Mouse (Mus musculus): ENCODE data around the gene Kcnma1. TPM values are rescaled to one million over a fixed set of nuclear protein-coding genes. Genes with fewer than 3 reads are reported as not detected.

The Kcnma1 gene
- polyA plus RNA-seq, 1 experiment, result 75.1 TPM

DNA sequence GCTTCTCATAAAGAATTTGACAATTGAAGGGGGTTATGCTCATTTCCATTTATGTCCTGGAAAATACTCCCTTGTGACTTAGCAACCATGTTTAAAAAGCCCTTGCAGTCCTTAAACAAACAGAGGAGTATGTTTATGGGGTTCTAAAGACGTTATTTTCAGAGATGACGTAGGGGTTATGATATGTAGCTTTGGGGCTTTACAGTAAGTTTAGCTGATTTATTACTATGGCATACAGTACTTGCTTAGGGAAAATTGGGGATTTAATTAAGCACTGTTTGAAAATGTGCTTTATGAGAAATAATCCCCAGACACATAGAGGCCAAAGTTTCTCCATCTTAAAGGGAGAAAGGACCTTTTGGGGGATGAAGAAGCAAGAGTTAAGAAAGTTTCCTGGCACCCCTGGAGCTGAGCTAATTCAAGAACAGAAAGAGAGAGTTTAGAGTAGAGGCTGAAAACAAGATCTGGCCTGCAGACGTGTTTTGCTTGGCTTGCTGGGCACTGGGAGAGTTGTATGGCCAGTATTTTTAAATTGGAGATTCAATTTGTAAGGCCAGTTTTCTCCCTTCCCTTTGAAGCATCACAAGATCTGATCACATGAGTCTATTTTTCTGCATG is 376.1 kb downstream of the Kcnma1 start:
- H3K4me1 ChIP-seq (ENCODE audit: control insufficient read depth, insufficient read depth, low read length), result no peaks in the 10 kb centered on the region
- H3K4me3 ChIP-seq (ENCODE audit: insufficient read depth, low read depth, low read length), result no peak overlapping the region
- TF ChIP-seq CTCF (IDR thresholded peaks at IDR 0.05; ENCODE audit: insufficient read depth, low read depth, low read length) (no peak), POLR2A (IDR thresholded peaks at IDR 0.05; ENCODE audit: insufficient read depth, low read depth, low read length) (no peak)
- WGBS, result 81% methylated on average over 3 of the region's 3 CpGs
- H3K27ac ChIP-seq (ENCODE audit: insufficient read depth, low read depth, low read length), result no peak overlapping the region

DNA sequence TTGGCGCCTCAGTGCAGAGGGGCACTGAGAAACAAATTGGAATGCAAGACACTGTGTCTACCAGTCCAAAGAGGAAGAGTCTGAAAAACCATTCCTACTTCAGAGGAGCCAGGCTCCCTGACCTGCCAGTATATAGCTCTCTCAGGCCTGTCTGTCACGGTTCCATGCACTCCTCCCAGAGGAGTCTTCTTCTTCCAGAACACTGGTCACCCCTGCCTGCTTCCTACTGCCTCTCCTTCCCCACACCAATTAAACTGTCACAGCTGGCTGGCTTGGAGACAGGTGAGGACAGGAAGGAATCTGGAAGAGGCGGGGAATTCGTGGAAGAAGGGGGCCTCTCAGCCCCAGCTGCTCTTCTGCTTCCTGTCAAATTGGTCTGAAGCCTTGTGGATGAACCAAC is 378.4 kb downstream of the Kcnma1 start:
- Histone ChIP-seq H3K4me3 (ENCODE audit: insufficient read depth, low read depth, low read length) (no peak overlapping the region), H3K27ac (ENCODE audit: insufficient read depth, low read depth, low read length) (no peak overlapping the region), H3K4me1 (ENCODE audit: control insufficient read depth, insufficient read depth, low read length) (no peaks in the 10 kb centered on the region)
- 76% methylated on average over 4 of the region's 4 CpGs for WGBS
- no peak for TF ChIP-seq CTCF (IDR thresholded peaks at IDR 0.05; ENCODE audit: insufficient read depth, low read depth, low read length)

DNA sequence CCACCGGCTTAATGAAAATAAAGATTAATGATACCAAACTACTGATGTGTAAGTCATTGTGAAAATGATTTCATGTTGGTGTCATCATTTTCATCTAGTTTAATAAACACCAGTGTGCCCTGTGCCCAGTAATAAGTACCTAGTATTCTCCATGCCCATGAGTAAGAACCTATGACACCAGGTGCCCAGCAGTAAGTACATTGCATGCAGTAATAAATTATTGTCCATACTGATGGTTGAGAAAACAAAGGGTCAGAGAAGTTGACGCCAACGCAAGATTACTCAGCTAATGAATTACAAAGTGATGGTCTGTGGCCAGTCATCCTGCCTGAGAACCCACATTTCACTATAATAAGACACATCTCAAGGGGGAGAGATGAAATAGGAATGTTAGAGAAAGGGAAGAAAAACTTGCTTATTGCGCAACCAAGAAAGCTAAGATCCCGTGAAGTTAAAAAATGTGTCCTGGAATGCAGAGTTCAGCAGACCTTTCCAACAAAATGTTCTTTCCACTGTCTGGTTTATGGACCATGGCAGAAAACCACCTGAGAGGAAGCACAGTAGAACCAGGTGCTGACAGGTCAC is 381.2 kb downstream of the Kcnma1 start:
- Histone ChIP-seq H3K4me1 (ENCODE audit: control insufficient read depth, insufficient read depth, low read length) (no peaks in the 10 kb centered on the region), H3K4me3 (ENCODE audit: insufficient read depth, low read depth, low read length) (no peak overlapping the region), H3K27ac (ENCODE audit: insufficient read depth, low read depth, low read length) (no peak overlapping the region)
- TF ChIP-seq CTCF (IDR thresholded peaks at IDR 0.05; ENCODE audit: insufficient read depth, low read depth, low read length) (no peak), POLR2A (IDR thresholded peaks at IDR 0.05; ENCODE audit: insufficient read depth, low read depth, low read length) (no peak)
- 88% methylated on average over 5 of the region's 5 CpGs for WGBS

DNA sequence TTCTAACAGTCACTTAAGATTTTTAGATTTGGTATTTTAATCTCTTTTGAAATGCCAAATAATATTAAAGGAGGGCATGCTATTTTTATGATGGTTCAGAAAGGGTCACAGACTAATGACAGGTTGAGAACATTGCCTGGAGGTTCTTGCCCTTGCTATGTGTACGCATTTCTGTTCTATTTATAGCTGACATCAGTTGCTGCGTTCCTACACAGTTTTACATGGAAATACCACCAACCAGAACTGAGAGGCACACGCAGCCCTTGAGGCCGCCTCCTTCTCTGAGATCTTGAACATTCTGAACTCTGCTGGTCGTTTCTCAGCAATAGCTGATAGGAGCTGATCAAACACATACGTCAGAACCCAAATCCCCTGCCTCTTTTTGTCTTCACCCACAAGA is 387.4 kb downstream of the Kcnma1 start:
- TF ChIP-seq POLR2A (IDR thresholded peaks at IDR 0.05; ENCODE audit: insufficient read depth, low read depth, low read length) (no peak), CTCF (IDR thresholded peaks at IDR 0.05; ENCODE audit: insufficient read depth, low read depth, low read length) (no peak)

DNA sequence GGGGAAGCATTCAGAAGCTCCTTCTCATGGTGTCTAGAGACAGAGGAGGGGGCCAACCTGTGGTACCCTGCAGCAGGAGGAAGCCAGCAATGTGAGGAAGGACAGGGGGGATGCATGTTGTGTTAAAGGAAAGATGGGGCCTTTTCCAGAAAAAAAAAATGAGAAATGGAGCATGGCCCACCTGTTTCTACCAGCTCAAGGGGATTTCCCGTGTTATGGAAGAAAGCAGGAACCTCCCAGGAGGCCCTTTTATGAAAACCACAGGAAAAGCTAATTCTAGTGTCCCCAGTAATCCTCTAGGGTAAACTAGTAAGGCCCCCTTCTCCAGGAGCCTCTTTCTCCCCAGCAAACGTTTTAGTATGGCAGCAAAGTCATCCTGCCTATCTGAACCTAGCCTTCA is 388.2 kb downstream of the Kcnma1 start:
- no peak overlapping the region for H3K4me3 ChIP-seq (ENCODE audit: insufficient read depth, low read depth, low read length)
- TF ChIP-seq POLR2A (IDR thresholded peaks at IDR 0.05; ENCODE audit: insufficient read depth, low read depth, low read length), result no peak
- H3K4me1 ChIP-seq (ENCODE audit: control insufficient read depth, insufficient read depth, low read length), result peaks cover 5% of the 10 kb centered on the region; the same call in 1 of the 2 replicates
- 77% methylated on average over 2 of the region's 2 CpGs for WGBS
- H3K27ac ChIP-seq (ENCODE audit: insufficient read depth, low read depth, low read length), result no peak overlapping the region

More for the DNA sequence above, 387.4 kb downstream of the Kcnma1 start:
- Histone ChIP-seq H3K27ac (ENCODE audit: insufficient read depth, low read depth, low read length) (no peak overlapping the region), H3K4me1 (ENCODE audit: control insufficient read depth, insufficient read depth, low read length) (peaks cover 5% of the 10 kb centered on the region; the same call in 1 of the 2 replicates), H3K4me3 (ENCODE audit: insufficient read depth, low read depth, low read length) (no peak overlapping the region)
- 59% methylated on average over 6 of the region's 6 CpGs for WGBS

DNA sequence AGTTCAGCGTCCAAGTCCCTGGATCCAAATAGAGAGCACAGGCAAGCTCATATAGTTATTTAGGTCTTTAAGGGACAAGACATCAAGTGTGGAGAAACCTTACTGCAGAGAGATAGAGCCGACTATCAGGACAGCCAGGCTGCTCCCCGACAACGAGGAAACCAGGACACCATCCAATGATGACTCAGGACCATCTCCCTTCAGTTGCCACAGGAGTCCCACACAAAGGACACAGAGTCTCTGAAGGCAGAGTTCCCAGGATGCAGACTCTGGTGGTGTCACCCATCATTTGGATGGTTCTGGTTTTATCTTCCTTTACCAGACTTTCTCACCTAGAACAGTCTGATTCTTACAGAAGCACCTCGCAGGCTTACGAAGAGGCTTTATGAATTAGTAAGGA is 388.9 kb downstream of the Kcnma1 start:
- no peak for TF ChIP-seq POLR2A (IDR thresholded peaks at IDR 0.05; ENCODE audit: insufficient read depth, low read depth, low read length)
- WGBS, result 93% methylated on average over 6 of the region's 6 CpGs
- no peak overlapping the region for H3K27ac ChIP-seq (ENCODE audit: insufficient read depth, low read depth, low read length)

DNA sequence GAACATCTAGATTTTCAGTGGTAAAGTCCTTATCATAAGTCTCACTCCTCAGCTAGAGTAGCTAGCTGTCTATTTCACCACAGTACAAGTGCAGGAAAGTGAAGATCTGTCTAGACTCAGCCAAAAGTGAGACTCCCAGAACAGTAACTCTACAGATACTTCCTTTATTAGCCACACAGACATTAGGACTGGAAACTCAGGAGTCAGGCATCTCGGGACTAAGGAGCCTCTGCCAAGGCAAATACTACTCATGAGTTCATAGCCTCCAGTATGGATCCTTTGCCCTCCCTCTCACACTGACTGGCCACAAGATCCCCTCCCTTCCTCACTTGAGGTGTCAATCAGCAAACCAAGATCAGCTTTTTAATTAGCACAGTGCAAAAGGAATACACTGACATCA is 389.8 kb downstream of the Kcnma1 start:
- no peak overlapping the region for H3K27ac ChIP-seq (ENCODE audit: insufficient read depth, low read depth, low read length)
- H3K4me1 ChIP-seq (ENCODE audit: control insufficient read depth, insufficient read depth, low read length), result peaks cover 5% of the 10 kb centered on the region; the same call in 1 of the 2 replicates
- no peak for TF ChIP-seq CTCF (IDR thresholded peaks at IDR 0.05; ENCODE audit: insufficient read depth, low read depth, low read length)
- no peak for TF ChIP-seq POLR2A (IDR thresholded peaks at IDR 0.05; ENCODE audit: insufficient read depth, low read depth, low read length)
- no peak overlapping the region for H3K4me3 ChIP-seq (ENCODE audit: insufficient read depth, low read depth, low read length)
- 77% methylated on average over 1 of the region's 1 CpGs for WGBS

More for the DNA sequence above, 388.9 kb downstream of the Kcnma1 start:
- Histone ChIP-seq H3K4me3 (ENCODE audit: insufficient read depth, low read depth, low read length) (no peak overlapping the region), H3K4me1 (ENCODE audit: control insufficient read depth, insufficient read depth, low read length) (peaks cover 5% of the 10 kb centered on the region; the same call in 1 of the 2 replicates)

DNA sequence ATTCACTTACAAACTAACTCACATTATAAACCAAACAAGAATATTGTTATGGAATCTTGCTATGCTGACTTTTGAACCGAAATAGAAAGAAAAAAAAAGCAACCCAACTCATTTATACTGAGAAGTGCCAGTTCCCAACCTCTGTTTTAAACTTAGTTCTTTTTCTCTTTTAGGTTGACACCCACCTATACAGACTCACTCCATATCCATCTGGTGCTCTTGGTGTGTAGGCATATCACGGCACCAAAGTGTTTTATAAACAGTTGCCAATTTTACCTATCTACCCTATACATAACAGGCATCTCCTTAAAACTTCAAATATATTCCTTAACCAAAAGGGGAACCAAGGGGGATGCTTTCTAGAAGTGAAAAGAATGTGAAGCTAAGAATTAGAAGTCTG is 393.6 kb downstream of the Kcnma1 start:
- TF ChIP-seq CTCF (IDR thresholded peaks at IDR 0.05; ENCODE audit: insufficient read depth, low read depth, low read length), result no peak
- no peak for TF ChIP-seq POLR2A (IDR thresholded peaks at IDR 0.05; ENCODE audit: insufficient read depth, low read depth, low read length)
- H3K27ac ChIP-seq (ENCODE audit: insufficient read depth, low read depth, low read length), result no peak overlapping the region
- H3K4me3 ChIP-seq (ENCODE audit: insufficient read depth, low read depth, low read length), result no peak overlapping the region
- 93% methylated on average over 2 of the region's 2 CpGs for WGBS
- no peaks in the 10 kb centered on the region for H3K4me1 ChIP-seq (ENCODE audit: control insufficient read depth, insufficient read depth, low read length)

DNA sequence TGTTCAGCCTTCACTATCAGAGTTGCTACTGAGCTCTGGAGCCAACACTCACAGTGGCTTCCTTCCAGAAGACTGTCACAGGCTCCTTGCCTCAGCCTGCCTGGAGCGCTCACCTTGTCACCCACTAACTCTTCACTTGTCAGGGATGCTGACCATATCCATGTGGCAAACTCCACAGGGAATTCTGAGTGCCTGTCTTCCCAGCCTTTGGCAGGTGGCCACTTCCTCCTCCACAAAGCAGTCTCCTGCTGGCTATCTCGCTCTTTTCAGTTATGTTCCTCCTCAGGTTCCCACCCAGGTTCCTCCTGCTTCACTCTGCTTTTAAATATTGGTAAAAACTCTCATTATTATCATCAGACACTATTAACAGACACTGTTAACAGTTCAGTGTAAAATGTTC is 395.3 kb downstream of the Kcnma1 start:
- 93% methylated on average over 2 of the region's 2 CpGs for WGBS
- H3K4me3 ChIP-seq (ENCODE audit: insufficient read depth, low read depth, low read length), result no peak overlapping the region
- no peak overlapping the region for H3K27ac ChIP-seq (ENCODE audit: insufficient read depth, low read depth, low read length)
- TF ChIP-seq POLR2A (IDR thresholded peaks at IDR 0.05; ENCODE audit: insufficient read depth, low read depth, low read length), result no peak
- no peak for TF ChIP-seq CTCF (IDR thresholded peaks at IDR 0.05; ENCODE audit: insufficient read depth, low read depth, low read length)
- no peaks in the 10 kb centered on the region for H3K4me1 ChIP-seq (ENCODE audit: control insufficient read depth, insufficient read depth, low read length)

All from olfactory bulb, adult 2 months (tissue).